Mouse (Mus musculus) myocyte (in vitro differentiated cells): ENCODE measurements around the gene 4933424G06Rik.

Experiments
- E2F4 ChIP-seq: IDR thresholded peaks from one replicate; pipeline ENCODE4 v1.6.1; 2011; ENCODE audit warnings: mild to moderate bottlenecking, control low read depth, moderate library complexity; ENCODE audit not compliant: insufficient read depth
- MAX ChIP-seq: IDR thresholded peaks from one replicate; pipeline ENCODE4 v1.6.1; 2011; ENCODE audit warnings: low read depth, mild to moderate bottlenecking, control low read depth
- MYOD1 ChIP-seq, 3 experiments: IDR thresholded peaks; one replicate each; pipeline ENCODE4 v1.6.1; 2011; ENCODE audit warnings: control low read depth in 2 of 3, low read depth in 2 of 3, mild to moderate bottlenecking in 2 of 3, moderate library complexity in 1 of 3; ENCODE audit not compliant: insufficient read length in 2 of 3, control insufficient read depth in 1 of 3
- MYOG ChIP-seq, 3 experiments: IDR thresholded peaks; one replicate each; pipeline ENCODE4 v1.6.1; 2011; ENCODE audit warnings: control low read depth in 2 of 3, low read depth in 2 of 3, mild to moderate bottlenecking in 2 of 3; ENCODE audit not compliant: insufficient read length in 2 of 3, control insufficient read depth in 1 of 3, insufficient read depth in 1 of 3
- POLR2A ChIP-seq: IDR thresholded peaks from one replicate; pipeline ENCODE4 v1.6.1; 2011; ENCODE audit warnings: low read depth, mild to moderate bottlenecking, control low read depth, moderate library complexity; ENCODE audit not compliant: insufficient read length
- POLR2AphosphoS2 ChIP-seq: IDR thresholded peaks from one replicate; pipeline ENCODE4 v1.6.1; 2011; ENCODE audit warnings: low read depth, control low read depth; ENCODE audit not compliant: insufficient read length
- USF1 ChIP-seq: IDR thresholded peaks from one replicate; pipeline ENCODE4 v1.6.1; 2011; ENCODE audit warnings: low read depth, mild to moderate bottlenecking, control low read depth, moderate library complexity

GRCm38 (mm10) chr1:36767321-36767720, 57.4 kb downstream of the 4933424G06Rik start:
- TF ChIP-seq MYOD1 (IDR thresholded peaks at IDR 0.05; ENCODE audit: control insufficient read depth in 1 of 3, insufficient read length in 2 of 3, low read depth in 2 of 3): no peak
- TF ChIP-seq MYOG (IDR thresholded peaks at IDR 0.05; ENCODE audit: control insufficient read depth in 1 of 3, insufficient read depth in 1 of 3, insufficient read length in 2 of 3, low read depth in 2 of 3): no peak
- TF ChIP-seq MAX: no peak
- TF ChIP-seq E2F4: no peak
- no peak for TF ChIP-seq POLR2A
- TF ChIP-seq POLR2AphosphoS2: no peak
- TF ChIP-seq USF1: no peak
